Mouse (Mus musculus) thymus, postnatal 36 days (tissue): Measurements from ENCODE around the gene Cenpj.
A peak's percentile ranks its signal among the peaks of the same experiment; 100 is the strongest.

Experiments used
- DNase-seq, 2 experiments: peaks; one replicate each; pipeline ENCODE4 v3.0.0; 2022; ENCODE audit warnings: mixed read lengths in 2 of 2

The Cenpj gene

GRCm38 (mm10) chr14:56544946-56545345, 30.3 kb downstream of the Cenpj start:
- DNase-seq, result no peak

- no peak for DNase-seq
Measured at GRCm38 (mm10) chr14:56530788-56531187, 44.4 kb downstream of the Cenpj start.

GRCm38 (mm10) chr14:56514775-56515174, 60.5 kb downstream of the Cenpj start:
- DNase-seq, result no peak

GRCm38 (mm10) chr14:56512084-56512483, 63.1 kb downstream of the Cenpj start:
- no peak for DNase-seq

- DNase-seq, result no peak
Measured at GRCm38 (mm10) chr14:56506743-56507142, 68.5 kb downstream of the Cenpj start.

- DNase-seq, result peak in 1 of 2 experiments; percentile 5
Measured at GRCm38 (mm10) chr14:56502407-56502806, 72.8 kb downstream of the Cenpj start.

- DNase-seq, result no peak
Measured at GRCm38 (mm10) chr14:56489806-56490205, 85.4 kb downstream of the Cenpj start.
